Mouse (Mus musculus): ENCODE results near the gene Pank1. TPM values are rescaled to one million over a fixed set of nuclear protein-coding genes. Genes with fewer than 3 reads are reported as not detected.

Gene Pank1
- polyA plus RNA-seq, 1 experiment from 2014 or later = 6.5 TPM

- Histone ChIP-seq H3K36me3 (peaks cover 29% of the 10 kb centered on the region), H3K27ac (replicated peaks) (no peak overlapping the region), H3K4me1 (peaks cover 9% of the 10 kb centered on the region; the same call in 1 of the 2 replicates), H3K4me3 (no peak overlapping the region), H3K27me3 (ENCODE audit: low read depth, poor library complexity, severe bottlenecking) (no peaks in the 10 kb centered on the region), H3K9me3 (replicated peaks) (no peaks in the 10 kb centered on the region)
- WGBS = 67% methylated on average over 9 of the region's 9 CpGs
- DNase-seq (ENCODE audit: low spot score) = no peak
Observed at GRCm38 (mm10) chr19:34841719-34842506, 37.3 kb downstream of the Pank1 start.

GRCm38 (mm10) chr19:34838624-34839023 lies 40.6 kb downstream of the Pank1 start:
- 96% methylated on average over 9 of the region's 9 CpGs for WGBS
- Histone ChIP-seq H3K36me3 (peaks cover 29% of the 10 kb centered on the region), H3K27me3 (ENCODE audit: low read depth, poor library complexity, severe bottlenecking) (no peaks in the 10 kb centered on the region), H3K4me1 (peaks cover 9% of the 10 kb centered on the region; the same call in 1 of the 2 replicates), H3K27ac (replicated peaks) (no peak overlapping the region), H3K4me3 (no peak overlapping the region), H3K9me3 (replicated peaks) (no peaks in the 10 kb centered on the region)
- no peak for DNase-seq (ENCODE audit: low spot score)

GRCm38 (mm10) chr19:34831702-34832101 lies 47.6 kb downstream of the Pank1 start:
- Histone ChIP-seq H3K27ac (replicated peaks) (no peak overlapping the region), H3K4me1 (peaks cover 3% of the 10 kb centered on the region; the same call in 1 of the 2 replicates), H3K9me3 (replicated peaks) (no peaks in the 10 kb centered on the region), H3K4me3 (no peak overlapping the region), H3K36me3 (peaks cover 6% of the 10 kb centered on the region), H3K27me3 (ENCODE audit: low read depth, poor library complexity, severe bottlenecking) (no peaks in the 10 kb centered on the region)
- 90% methylated on average over 4 of the region's 4 CpGs for WGBS
- DNase-seq (ENCODE audit: low spot score) = no peak

- H3K9me3 ChIP-seq (replicated peaks) = no peaks in the 10 kb centered on the region
- WGBS = 92% methylated on average over 5 of the region's 5 CpGs
Observed at GRCm38 (mm10) chr19:34827916-34828635, 51.2 kb downstream of the Pank1 start.

GRCm38 (mm10) chr19:34827444-34827843 lies 51.8 kb downstream of the Pank1 start:
- WGBS = 93% methylated on average over 6 of the region's 6 CpGs
- DNase-seq (ENCODE audit: low spot score) = no peak
- Histone ChIP-seq H3K4me1 (no peaks in the 10 kb centered on the region), H3K9me3 (replicated peaks) (no peaks in the 10 kb centered on the region), H3K4me3 (no peak overlapping the region), H3K36me3 (peaks cover 6% of the 10 kb centered on the region), H3K27ac (replicated peaks) (no peak overlapping the region), H3K27me3 (ENCODE audit: low read depth, poor library complexity, severe bottlenecking) (no peaks in the 10 kb centered on the region)

More at GRCm38 (mm10) chr19:34827916-34828635, 51.2 kb downstream of the Pank1 start:
- Histone ChIP-seq H3K27me3 (ENCODE audit: low read depth, poor library complexity, severe bottlenecking) (no peaks in the 10 kb centered on the region), H3K27ac (replicated peaks) (no peak overlapping the region), H3K4me3 (no peak overlapping the region), H3K36me3 (peaks cover 6% of the 10 kb centered on the region), H3K4me1 (peaks cover 3% of the 10 kb centered on the region; the same call in 1 of the 2 replicates)
- no peak for DNase-seq (ENCODE audit: low spot score)

- no peak overlapping the region for H3K27ac ChIP-seq (replicated peaks)
- no peaks in the 10 kb centered on the region for H3K9me3 ChIP-seq (replicated peaks)
- H3K4me1 ChIP-seq = no peaks in the 10 kb centered on the region
- peaks cover 12% of the 10 kb centered on the region for H3K36me3 ChIP-seq
- peak; percentile 25 for DNase-seq (ENCODE audit: low spot score)
- WGBS = 75% methylated on average over 13 of the region's 13 CpGs
- H3K4me3 ChIP-seq = no peak overlapping the region
- no peaks in the 10 kb centered on the region for H3K27me3 ChIP-seq (ENCODE audit: low read depth, poor library complexity, severe bottlenecking)
Observed at GRCm38 (mm10) chr19:34825946-34826655, 53.2 kb downstream of the Pank1 start.

- Histone ChIP-seq H3K4me3 (no peak overlapping the region), H3K9me3 (replicated peaks) (no peaks in the 10 kb centered on the region), H3K4me1 (peaks cover 8% of the 10 kb centered on the region), H3K27me3 (ENCODE audit: low read depth, poor library complexity, severe bottlenecking) (no peaks in the 10 kb centered on the region), H3K27ac (replicated peaks) (no peak overlapping the region), H3K36me3 (peaks cover 18% of the 10 kb centered on the region)
- WGBS = 88% methylated on average over 5 of the region's 5 CpGs
- DNase-seq (ENCODE audit: low spot score) = no peak
Observed at GRCm38 (mm10) chr19:34819577-34820170, 59.6 kb downstream of the Pank1 start.

GRCm38 (mm10) chr19:34815371-34815770 lies 63.9 kb downstream of the Pank1 start:
- no peak overlapping the region for H3K4me3 ChIP-seq
- no peak overlapping the region for H3K27ac ChIP-seq (replicated peaks)
- H3K36me3 ChIP-seq = peaks cover 5% of the 10 kb centered on the region
- DNase-seq (ENCODE audit: low spot score) = no peak
- no peaks in the 10 kb centered on the region for H3K9me3 ChIP-seq (replicated peaks)
- WGBS = 85% methylated on average over 4 of the region's 4 CpGs
- no peaks in the 10 kb centered on the region for H3K27me3 ChIP-seq (ENCODE audit: low read depth, poor library complexity, severe bottlenecking)
- H3K4me1 ChIP-seq = peaks cover 9% of the 10 kb centered on the region

GRCm38 (mm10) chr19:34814696-34815095 lies 64.6 kb downstream of the Pank1 start:
- Histone ChIP-seq H3K4me1 (peaks cover 9% of the 10 kb centered on the region), H3K27ac (replicated peaks) (no peak overlapping the region), H3K4me3 (no peak overlapping the region), H3K36me3 (peaks cover 3% of the 10 kb centered on the region; the same call in 1 of the 2 replicates), H3K27me3 (ENCODE audit: low read depth, poor library complexity, severe bottlenecking) (no peaks in the 10 kb centered on the region), H3K9me3 (replicated peaks) (no peaks in the 10 kb centered on the region)
- peak; percentile 31 for DNase-seq (ENCODE audit: low spot score)
- WGBS = 45% methylated on average over 4 of the region's 4 CpGs

GRCm38 (mm10) chr19:34813961-34814360 lies 65.3 kb downstream of the Pank1 start:
- WGBS = 92% methylated on average over 6 of the region's 6 CpGs

GRCm38 (mm10) chr19:34813533-34813932 lies 65.7 kb downstream of the Pank1 start:
- no peaks in the 10 kb centered on the region for H3K27me3 ChIP-seq (ENCODE audit: low read depth, poor library complexity, severe bottlenecking)
- DNase-seq (ENCODE audit: low spot score) = no peak
- no peaks in the 10 kb centered on the region for H3K9me3 ChIP-seq (replicated peaks)
- WGBS = 92% methylated on average over 2 of the region's 2 CpGs
- H3K4me3 ChIP-seq = no peak overlapping the region
- H3K36me3 ChIP-seq = no peaks in the 10 kb centered on the region; the same call in 1 of the 2 replicates
- no peak overlapping the region for H3K27ac ChIP-seq (replicated peaks)
- peaks cover 9% of the 10 kb centered on the region for H3K4me1 ChIP-seq

More at GRCm38 (mm10) chr19:34813961-34814360, 65.3 kb downstream of the Pank1 start:
- peaks cover 2% of the 10 kb centered on the region; the same call in 1 of the 2 replicates for H3K36me3 ChIP-seq
- no peak for DNase-seq (ENCODE audit: low spot score)
- no peaks in the 10 kb centered on the region for H3K9me3 ChIP-seq (replicated peaks)
- no peaks in the 10 kb centered on the region for H3K27me3 ChIP-seq (ENCODE audit: low read depth, poor library complexity, severe bottlenecking)
- peaks cover 9% of the 10 kb centered on the region for H3K4me1 ChIP-seq
- H3K27ac ChIP-seq (replicated peaks) = no peak overlapping the region
- H3K4me3 ChIP-seq = no peak overlapping the region

GRCm38 (mm10) chr19:34812711-34813110 lies 66.5 kb downstream of the Pank1 start:
- Histone ChIP-seq H3K27me3 (ENCODE audit: low read depth, poor library complexity, severe bottlenecking) (no peaks in the 10 kb centered on the region), H3K36me3 (no peaks in the 10 kb centered on the region; the same call in 1 of the 2 replicates), H3K4me1 (peaks cover 14% of the 10 kb centered on the region), H3K27ac (replicated peaks) (no peak overlapping the region), H3K4me3 (no peak overlapping the region), H3K9me3 (replicated peaks) (no peaks in the 10 kb centered on the region)
- no peak for DNase-seq (ENCODE audit: low spot score)
- WGBS = 88% methylated on average over 4 of the region's 4 CpGs

Data from midbrain, embryonic 10.5 days (tissue).